Mouse (Mus musculus) cerebellum, postnatal 14 days (tissue): Measurements from ENCODE around the gene Slc22a4.
A peak's percentile ranks its signal among the peaks of the same experiment; 100 is the strongest.
"Not testable (repeated sequence)": the region's sequence is repeated elsewhere in the genome, so short reads cannot be mapped to it uniquely, and the experiment has no call there.

Source experiments
- DNase-seq, 2 experiments: peaks; one replicate each; pipeline ENCODE4 v3.0.0; 2021; ENCODE audit warnings: mixed read lengths in 2 of 2

The Slc22a4 gene

GRCm38 (mm10) chr11:54004221-54004620 lies 23.7 kb downstream of the Slc22a4 start:
- DNase-seq: peak; percentile 51 to 58

DNA sequence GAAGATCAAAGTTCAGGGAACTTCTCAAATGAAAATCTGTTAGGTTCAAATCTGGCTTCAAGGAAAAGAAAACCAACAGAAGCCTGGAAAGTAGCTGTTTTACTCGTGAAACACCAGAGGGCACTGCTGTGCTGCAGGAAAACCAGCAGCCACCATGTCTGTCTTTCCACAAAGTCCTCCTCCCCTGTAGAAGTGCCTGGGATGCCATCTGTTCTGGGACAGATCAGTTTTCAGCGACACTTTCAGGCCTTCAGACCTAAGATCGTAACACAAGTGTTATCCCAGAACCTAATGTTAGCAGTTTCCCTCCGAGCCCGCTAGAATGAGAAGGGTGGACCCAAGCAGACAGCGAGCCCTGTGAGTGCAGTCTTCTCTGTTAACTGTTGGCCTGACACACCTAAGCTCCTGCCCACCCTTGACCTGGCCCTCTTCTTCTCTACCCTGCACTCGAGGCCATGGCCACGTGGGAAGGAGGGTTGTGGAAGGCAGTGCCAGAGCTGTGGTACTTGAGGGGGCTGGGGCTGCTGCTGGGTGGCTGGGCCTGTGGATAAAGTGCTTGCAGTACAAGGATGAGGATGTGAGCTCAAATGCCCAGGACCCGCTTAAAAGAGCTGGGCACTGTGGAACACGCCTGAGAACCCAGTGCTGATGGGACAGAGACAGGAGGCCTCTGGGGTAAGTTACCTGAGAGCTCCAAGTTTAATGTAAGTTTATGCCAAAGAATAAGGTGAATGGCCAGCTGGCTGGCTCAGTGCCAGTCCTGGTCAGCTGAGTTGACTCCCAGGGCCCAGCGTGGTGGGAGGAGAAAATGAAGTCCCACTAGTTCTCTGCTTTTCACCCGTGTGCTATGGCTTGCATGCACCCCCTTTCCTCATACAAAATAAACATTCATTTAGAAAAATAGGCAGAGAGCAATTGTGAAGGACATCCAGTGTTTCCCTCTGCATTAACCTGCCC lies 24.9 kb downstream of the Slc22a4 start:
- peak; percentile 87 to 88 for DNase-seq

- peak; percentile 88 to 90 for DNase-seq
Observed at GRCm38 (mm10) chr11:54002147-54002760, 25.6 kb downstream of the Slc22a4 start.

DNA sequence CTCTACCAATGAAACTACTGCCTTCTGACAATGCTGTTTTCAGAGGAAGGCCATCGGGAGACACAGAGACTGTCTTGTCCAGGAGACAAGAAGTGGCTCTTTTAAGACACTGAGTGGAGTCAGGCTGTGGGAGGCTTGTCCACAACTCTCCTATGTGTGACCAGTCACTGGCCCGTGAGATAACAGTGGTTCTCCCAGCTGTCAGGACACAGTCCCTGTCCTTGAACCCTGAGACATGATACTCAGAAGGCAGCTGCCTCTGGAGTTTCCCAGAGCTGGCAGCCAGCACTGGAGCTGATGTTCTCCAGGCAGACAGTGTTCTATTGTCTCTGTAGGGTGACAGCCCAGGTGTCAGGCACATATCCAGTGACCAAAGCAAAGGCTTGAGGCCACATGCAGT lies 30.2 kb downstream of the Slc22a4 start:
- no peak for DNase-seq

DNA sequence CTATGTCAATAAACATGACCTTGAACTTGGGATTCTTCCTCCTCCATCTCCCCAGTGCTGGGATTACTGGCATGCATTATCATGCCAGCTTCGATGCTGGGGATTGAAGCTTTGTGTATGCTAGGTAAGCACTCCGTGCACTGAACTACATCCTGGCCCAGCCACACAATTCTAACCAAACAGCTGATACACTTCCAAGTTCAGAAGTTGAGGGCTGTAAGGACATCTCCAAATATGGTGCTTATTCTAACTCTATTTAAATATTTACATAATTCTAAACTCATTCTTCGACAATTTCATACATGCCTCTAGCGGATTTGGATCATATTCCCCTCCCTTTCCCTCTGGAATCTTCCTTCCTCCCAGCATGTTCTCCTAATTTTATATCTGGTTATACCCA lies 35.6 kb downstream of the Slc22a4 start:
- DNase-seq: no peak

- no peak for DNase-seq
Observed at GRCm38 (mm10) chr11:53989232-53989631, 38.7 kb downstream of the Slc22a4 start.

DNA sequence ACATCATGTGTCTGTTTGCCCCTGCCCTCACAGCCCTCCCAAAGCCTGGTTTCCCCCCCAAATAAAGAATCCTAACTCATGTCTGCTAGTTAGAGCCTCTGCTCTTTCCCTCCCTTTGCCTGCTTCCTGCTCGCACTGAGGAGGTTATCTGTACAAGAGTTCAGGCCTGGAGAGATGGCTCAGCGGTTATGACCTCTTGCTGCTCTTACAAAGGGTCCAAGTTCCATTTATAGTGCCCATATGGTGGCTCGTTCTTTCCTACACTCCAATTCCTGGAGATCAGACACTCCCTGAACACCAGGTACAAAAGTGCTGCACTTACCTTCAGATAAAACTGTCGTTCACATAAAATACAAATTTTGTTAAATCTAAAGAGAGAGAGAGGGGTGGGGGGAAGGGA lies 39.8 kb downstream of the Slc22a4 start:
- no peak for DNase-seq

GRCm38 (mm10) chr11:53981396-53981795 lies 46.5 kb downstream of the Slc22a4 start:
- no peak for DNase-seq

DNA sequence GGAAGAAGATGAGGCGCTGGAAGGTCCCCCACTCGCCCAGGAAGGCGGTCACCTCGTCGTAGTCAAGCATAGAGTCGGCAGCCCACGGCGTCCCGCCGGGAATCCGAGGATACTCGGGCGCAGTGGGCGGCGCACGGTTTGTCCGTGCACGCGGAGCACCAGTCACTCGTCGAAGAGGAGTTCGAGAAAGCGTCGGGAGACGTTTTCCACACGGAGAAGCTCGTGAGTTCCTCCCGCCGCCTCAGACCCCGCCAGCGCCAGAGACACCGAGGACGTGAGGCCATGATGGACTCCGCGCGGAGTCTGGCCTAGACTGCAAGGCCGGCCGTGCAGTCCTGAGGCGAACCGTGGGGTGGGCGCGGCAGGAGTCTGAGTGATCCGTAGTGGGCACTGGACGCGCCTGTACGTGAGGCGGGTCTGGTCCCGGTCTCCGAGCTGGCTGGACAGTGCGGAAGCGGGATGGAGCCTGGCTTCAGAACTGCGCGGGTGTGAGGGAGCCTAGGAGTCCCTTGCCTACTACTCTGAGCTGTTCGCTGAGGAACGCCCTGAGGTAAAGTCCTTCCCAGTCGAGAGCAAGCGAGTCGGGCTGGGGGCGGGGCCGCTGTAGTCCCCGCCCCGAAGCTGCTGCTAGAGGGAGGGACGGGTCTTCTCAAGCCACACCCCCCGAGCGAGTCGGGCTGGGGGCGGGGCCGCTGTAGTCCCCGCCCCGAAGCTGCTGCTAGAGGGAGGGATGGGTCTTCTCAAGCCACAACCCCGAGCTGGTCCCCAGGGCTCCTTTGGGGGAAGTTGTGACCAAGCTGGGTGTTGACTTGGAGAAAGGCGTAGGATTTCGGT lies 47.9 kb downstream of the Slc22a4 start, which contains the start of gene Slc22a21:
Slc22a21 (minus strand) TSS at position 545 of the 834 bp plus-strand sequence.
- peak; percentile 47 to 71 for DNase-seq

- DNase-seq: peak in 1 of 2 experiments; percentile 40
Observed at GRCm38 (mm10) chr11:53979456-53979787, 48.5 kb downstream of the Slc22a4 start.

DNA sequence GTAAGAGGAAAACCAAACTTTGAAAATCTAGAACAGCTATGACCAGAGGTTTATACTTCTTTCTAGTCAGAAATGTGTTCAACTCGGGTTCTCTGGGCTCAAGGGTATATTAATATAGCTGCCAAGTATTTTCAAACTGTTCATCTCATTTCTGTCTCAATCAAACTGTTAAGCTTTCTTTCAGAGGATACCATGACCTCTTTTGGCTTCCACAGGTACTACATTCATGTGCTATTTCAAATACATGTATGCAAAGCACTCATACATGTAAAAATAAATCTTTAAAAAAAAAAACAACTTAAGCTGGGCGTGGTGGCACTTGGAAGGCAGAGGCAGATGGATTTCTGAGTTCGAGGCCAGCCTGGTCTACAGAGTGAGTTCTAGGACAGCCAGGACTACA lies 50.2 kb downstream of the Slc22a4 start:
- no peak for DNase-seq

- no peak for DNase-seq
Observed at GRCm38 (mm10) chr11:53975559-53975958, 52.3 kb downstream of the Slc22a4 start.

DNA sequence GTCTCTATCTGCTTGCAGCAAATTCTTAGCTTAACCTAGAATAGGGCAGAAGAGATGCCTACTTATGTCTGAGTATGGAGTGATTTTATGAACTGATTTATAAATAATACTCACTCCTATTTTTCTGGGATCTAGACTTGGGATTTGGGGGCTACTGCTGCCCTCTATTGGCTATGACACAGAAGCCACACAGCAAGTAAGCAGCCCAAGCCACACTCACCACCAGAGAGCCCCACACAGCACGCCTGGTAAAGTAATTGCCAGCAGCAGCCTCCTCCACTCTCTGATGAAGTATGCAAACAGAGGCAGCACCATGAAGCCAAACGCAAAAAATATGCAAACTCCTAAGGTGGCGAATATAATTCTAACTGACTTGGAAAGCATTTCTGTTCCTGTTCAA lies 68.9 kb downstream of the Slc22a4 start:
- DNase-seq: no peak

- DNase-seq: peak; percentile 13 to 22
Observed at GRCm38 (mm10) chr11:53958176-53958575, 69.7 kb downstream of the Slc22a4 start.

DNA sequence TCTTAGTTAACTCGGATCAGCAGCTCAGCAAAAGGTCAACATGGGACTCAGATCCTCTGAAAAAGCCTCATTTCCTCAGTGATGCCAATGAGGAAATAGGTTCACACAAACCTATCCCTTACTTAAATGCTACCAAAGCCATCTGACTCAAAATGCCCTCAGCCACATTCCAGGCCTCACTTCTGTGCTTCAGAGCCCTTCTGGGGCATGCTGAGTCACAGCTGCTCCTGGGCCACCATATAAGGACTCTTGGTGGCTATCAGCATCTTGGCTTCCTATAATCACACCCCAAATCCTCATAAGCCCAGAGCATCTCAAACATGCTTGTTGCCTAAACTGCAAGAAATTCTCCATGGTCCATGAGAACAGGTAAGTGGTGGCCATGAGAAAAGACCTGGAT lies 71.3 kb downstream of the Slc22a4 start:
- no peak for DNase-seq

GRCm38 (mm10) chr11:53954653-53955052 lies 73.2 kb downstream of the Slc22a4 start:
- DNase-seq: no peak

DNA sequence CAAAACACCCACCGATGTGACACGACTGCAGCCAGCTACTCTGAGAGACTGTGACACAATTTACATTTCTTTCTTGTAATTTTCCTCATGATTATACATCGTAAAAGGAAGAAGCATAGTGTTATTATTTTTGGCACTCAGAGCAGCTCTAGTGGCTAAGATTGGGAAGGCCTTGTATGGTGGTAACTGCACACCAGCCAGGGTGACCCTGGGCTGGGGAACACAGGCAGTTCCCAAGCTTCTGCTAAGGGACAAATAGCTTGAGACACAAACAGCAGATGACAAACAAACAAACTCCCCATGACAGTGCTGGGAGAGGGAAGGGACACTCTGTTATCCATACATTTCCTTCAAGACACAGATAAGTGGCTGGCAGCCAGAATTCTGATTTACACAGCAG lies 77.8 kb downstream of the Slc22a4 start:
- not testable (repeated sequence) for DNase-seq
